Mouse (Mus musculus) C2C12 (cell line): ENCODE measurements around the gene Arf4. TPM values are rescaled to one million over a fixed set of nuclear protein-coding genes. Genes with fewer than 3 reads are reported as not detected.

Experiments
- H3K27me3 ChIP-seq: one replicate; pipeline ENCODE4 v1.6.1; 2011; ENCODE audit not compliant: control insufficient read depth, insufficient read depth, insufficient read length
- H3K36me3 ChIP-seq: one replicate; pipeline ENCODE4 v1.6.1; 2011; ENCODE audit not compliant: control insufficient read depth, insufficient read depth
- H3K4me3 ChIP-seq: one replicate; pipeline ENCODE4 v1.5.1; 2011; ENCODE audit warnings: mild to moderate bottlenecking, control low read depth; ENCODE audit not compliant: poor library complexity, insufficient read depth, severe bottlenecking
- H3K79me2 ChIP-seq: one replicate; pipeline ENCODE4 v1.6.1; 2011; ENCODE audit not compliant: control insufficient read depth, insufficient read depth
- H3K79me3 ChIP-seq: one replicate; pipeline ENCODE4 v1.6.1; 2011; ENCODE audit warnings: low read depth, control low read depth
- H3ac ChIP-seq: one replicate; pipeline ENCODE3; 2011; ENCODE audit warnings: low read depth; ENCODE audit not compliant: control insufficient read depth, insufficient read length
- CEBPB ChIP-seq: IDR thresholded peaks from one replicate; pipeline ENCODE4 v1.6.1; 2011; ENCODE audit warnings: low read depth, mild to moderate bottlenecking, control low read depth, moderate library complexity
- CTCF ChIP-seq: IDR thresholded peaks from one replicate; pipeline ENCODE4 v1.5.1; 2011; ENCODE audit not compliant: control insufficient read depth, insufficient read depth, insufficient read length
- FOSL1 ChIP-seq: IDR thresholded peaks from one replicate; pipeline ENCODE4 v1.8.0; 2011; ENCODE audit warnings: mild to moderate bottlenecking, low read length; ENCODE audit not compliant: poor library complexity, insufficient read depth, severe bottlenecking
- MAX ChIP-seq: IDR thresholded peaks from one replicate; pipeline ENCODE4 v1.6.1; 2011; ENCODE audit warnings: mild to moderate bottlenecking, control low read depth
- MYOD1 ChIP-seq: IDR thresholded peaks from one replicate; pipeline ENCODE4 v1.6.1; 2011; ENCODE audit warnings: low read depth; ENCODE audit not compliant: control insufficient read depth, insufficient read length
- MYOG ChIP-seq: IDR thresholded peaks from one replicate; pipeline ENCODE4 v1.6.1; 2011; ENCODE audit not compliant: control insufficient read depth, insufficient read length; ENCODE audit errors: extremely low read depth
- USF1 ChIP-seq: IDR thresholded peaks from one replicate; pipeline ENCODE4 v1.6.1; 2011; ENCODE audit warnings: low read depth, mild to moderate bottlenecking, control low read depth, moderate library complexity
- polyA plus RNA-seq: library from polyadenylated mRNA; unstranded; fragments of >200 nt; fragmentation: generic; extraction: Trizol; gene quantifications from one replicate; pipeline ENCODE4 v1.2.1, GENCODE M21; 2012; ENCODE audit warnings: missing spikeins

Arf4 gene
- polyA plus RNA-seq, 1 experiment: 155 TPM

DNA sequence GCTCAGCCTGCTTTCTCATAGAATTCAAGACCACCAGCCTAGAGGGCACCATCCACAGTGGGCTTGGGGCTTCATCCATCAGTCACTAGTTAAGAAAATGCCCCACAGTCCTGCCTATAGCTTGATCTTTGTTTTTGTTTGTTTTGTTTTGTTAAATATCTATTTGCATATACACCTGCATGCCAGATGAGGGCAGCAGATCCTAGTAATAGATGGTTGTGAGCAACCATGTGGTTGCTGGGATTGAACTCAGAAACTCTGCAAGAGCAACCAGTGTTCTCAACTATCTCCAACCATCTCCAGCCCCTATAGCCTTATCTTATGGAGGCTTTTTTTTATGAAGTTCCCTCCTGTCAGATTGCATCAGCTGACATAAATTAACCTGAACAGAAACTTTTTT, 14.0 kb downstream of the Arf4 start:
- no peak for TF ChIP-seq MAX
- no peak for TF ChIP-seq CEBPB
- no peak for TF ChIP-seq MYOG
- no peak for TF ChIP-seq MYOD1
- TF ChIP-seq FOSL1: no peak
- no peak for TF ChIP-seq CTCF
- TF ChIP-seq USF1: no peak
- H3K79me2 ChIP-seq: peaks cover 51% of the 10 kb centered on the region
- no peak overlapping the region for H3K4me3 ChIP-seq
- H3ac ChIP-seq: no peak overlapping the region
- H3K36me3 ChIP-seq: peaks cover 93% of the 10 kb centered on the region
- H3K79me3 ChIP-seq: peaks cover 40% of the 10 kb centered on the region
- H3K27me3 ChIP-seq: no peaks in the 10 kb centered on the region

GRCm38 (mm10) chr14:26658178-26658577, 20.3 kb downstream of the Arf4 start:
- no peak overlapping the region for H3ac ChIP-seq
- H3K36me3 ChIP-seq: peaks cover 79% of the 10 kb centered on the region
- H3K79me2 ChIP-seq: no peaks in the 10 kb centered on the region

GRCm38 (mm10) chr14:26660233-26660632, 22.4 kb downstream of the Arf4 start:
- Histone ChIP-seq H3K79me3 (peaks cover 2% of the 10 kb centered on the region), H3ac (no peak overlapping the region), H3K27me3 (no peaks in the 10 kb centered on the region), H3K4me3 (no peak overlapping the region), H3K79me2 (peaks cover 5% of the 10 kb centered on the region), H3K36me3 (peaks cover 72% of the 10 kb centered on the region)
- no peak for TF ChIP-seq MYOG
- TF ChIP-seq MYOD1: no peak
- no peak for TF ChIP-seq CTCF
- TF ChIP-seq USF1: no peak
- no peak for TF ChIP-seq CEBPB
- TF ChIP-seq FOSL1: no peak
- no peak for TF ChIP-seq MAX

More at GRCm38 (mm10) chr14:26658178-26658577, 20.3 kb downstream of the Arf4 start:
- no peaks in the 10 kb centered on the region for H3K27me3 ChIP-seq
- TF ChIP-seq CTCF: no peak
- TF ChIP-seq MAX: no peak
- no peak for TF ChIP-seq CEBPB
- TF ChIP-seq MYOD1: no peak
- no peak for TF ChIP-seq USF1
- no peak for TF ChIP-seq MYOG
- no peak for TF ChIP-seq FOSL1
- no peaks in the 10 kb centered on the region for H3K79me3 ChIP-seq
- no peak overlapping the region for H3K4me3 ChIP-seq

DNA sequence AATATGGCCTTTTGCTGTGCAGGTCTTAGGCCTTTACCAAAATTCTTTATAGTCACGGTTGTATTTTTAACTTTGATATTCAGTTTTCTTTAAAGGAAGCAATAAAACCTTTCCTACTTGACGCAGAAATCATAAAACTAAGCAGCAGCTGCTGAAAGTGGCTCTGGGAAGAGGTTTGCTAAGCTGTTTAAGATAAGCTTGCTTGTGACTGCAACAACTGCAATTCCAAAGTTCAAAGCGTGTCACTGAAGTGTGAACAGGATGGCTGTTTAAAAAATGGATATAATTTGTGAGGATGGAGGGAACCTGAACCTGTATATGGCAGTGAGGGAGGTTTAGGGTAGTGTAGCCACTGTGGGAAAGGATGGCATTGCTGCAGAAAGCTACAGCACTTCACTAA, 24.1 kb downstream of the Arf4 start:
- H3K79me2 ChIP-seq: peaks cover 23% of the 10 kb centered on the region
- H3K79me3 ChIP-seq: peaks cover 20% of the 10 kb centered on the region
- H3K4me3 ChIP-seq: no peak overlapping the region
- peaks cover 68% of the 10 kb centered on the region for H3K36me3 ChIP-seq
- no peak overlapping the region for H3ac ChIP-seq
- no peaks in the 10 kb centered on the region for H3K27me3 ChIP-seq
- TF ChIP-seq MYOD1: no peak
- no peak for TF ChIP-seq FOSL1
- no peak for TF ChIP-seq USF1
- TF ChIP-seq CEBPB: no peak
- no peak for TF ChIP-seq MYOG
- no peak for TF ChIP-seq MAX
- TF ChIP-seq CTCF: no peak

DNA sequence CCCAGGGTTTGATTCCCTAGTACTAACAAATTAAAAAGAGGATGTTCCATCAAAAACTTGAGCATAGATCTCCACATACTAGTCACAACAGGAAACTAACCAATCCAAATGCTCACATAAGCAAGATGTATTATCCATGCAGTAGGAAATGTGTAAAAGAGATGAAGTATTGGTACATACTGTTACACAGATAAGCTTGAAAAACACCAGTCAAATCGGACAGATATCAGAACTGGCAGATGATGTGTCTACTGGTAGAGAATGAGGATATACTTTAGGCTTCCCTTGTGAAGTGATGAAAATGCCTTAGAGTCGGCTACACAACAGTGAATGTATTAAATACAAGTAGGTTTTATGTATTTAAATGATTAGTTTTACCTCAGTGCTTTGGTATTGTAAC, 24.6 kb downstream of the Arf4 start:
- Histone ChIP-seq H3K36me3 (peaks cover 64% of the 10 kb centered on the region), H3K4me3 (no peak overlapping the region), H3K79me3 (peaks cover 24% of the 10 kb centered on the region), H3ac (no peak overlapping the region), H3K27me3 (no peaks in the 10 kb centered on the region), H3K79me2 (peaks cover 28% of the 10 kb centered on the region)
- no peak for TF ChIP-seq USF1

DNA sequence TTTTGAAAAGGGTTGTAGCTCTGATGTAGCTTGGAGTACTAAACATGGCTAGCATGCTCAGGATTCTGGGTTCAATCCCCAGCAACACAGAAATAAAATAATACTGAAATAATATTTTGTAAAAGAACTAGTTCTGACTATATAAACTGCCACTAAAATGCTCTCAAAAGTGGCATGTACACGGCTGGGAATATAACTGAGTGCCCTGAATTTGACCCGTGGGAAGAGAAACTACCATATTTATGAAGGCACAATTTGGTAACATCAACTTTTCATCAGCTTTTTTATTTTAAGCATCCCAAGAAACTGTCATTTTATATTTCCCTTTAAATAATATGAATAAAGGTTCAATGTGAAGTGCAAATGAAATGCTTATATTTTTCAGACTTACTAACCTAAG, 26.0 kb downstream of the Arf4 start:
- TF ChIP-seq CTCF: no peak
- TF ChIP-seq FOSL1: no peak
- no peak for TF ChIP-seq MYOD1
- no peak for TF ChIP-seq MYOG
- no peak for TF ChIP-seq USF1
- no peak for TF ChIP-seq CEBPB
- TF ChIP-seq MAX: no peak
- H3K27me3 ChIP-seq: no peaks in the 10 kb centered on the region
- H3K79me3 ChIP-seq: peaks cover 35% of the 10 kb centered on the region
- H3K4me3 ChIP-seq: no peak overlapping the region
- H3K36me3 ChIP-seq: peaks cover 50% of the 10 kb centered on the region
- no peak overlapping the region for H3ac ChIP-seq
- H3K79me2 ChIP-seq: peaks cover 41% of the 10 kb centered on the region
